Mouse (Mus musculus): ENCODE results near the gene Gm13090.

Gene Gm13090

GRCm38 (mm10) chr4:151096334-151097103, 7.1 kb downstream of the Gm13090 start:
- no peak for ATAC-seq (ENCODE audit: insufficient number of reproducible peaks, low FRiP score, low TSS enrichment)

- ATAC-seq (ENCODE audit: insufficient number of reproducible peaks, low FRiP score, low TSS enrichment) = no peak
These were observed 7.7 kb downstream of the Gm13090 start for GRCm38 (mm10) chr4:151097104-151097438.

- no peak for ATAC-seq (ENCODE audit: insufficient number of reproducible peaks, low FRiP score, low TSS enrichment)
These were observed 14.3 kb downstream of the Gm13090 start for GRCm38 (mm10) chr4:151103646-151104045.

- no peak for ATAC-seq (ENCODE audit: insufficient number of reproducible peaks, low FRiP score, low TSS enrichment)
These were observed 14.8 kb downstream of the Gm13090 start for GRCm38 (mm10) chr4:151104147-151104546.

- no peak for ATAC-seq (ENCODE audit: insufficient number of reproducible peaks, low FRiP score, low TSS enrichment)
These were observed 16.5 kb downstream of the Gm13090 start for GRCm38 (mm10) chr4:151105886-151106285.

- ATAC-seq (ENCODE audit: insufficient number of reproducible peaks, low FRiP score, low TSS enrichment) = no peak
These were observed 17.1 kb downstream of the Gm13090 start for GRCm38 (mm10) chr4:151106468-151106867.

- no peak for ATAC-seq (ENCODE audit: insufficient number of reproducible peaks, low FRiP score, low TSS enrichment)
These were observed 18.0 kb downstream of the Gm13090 start for GRCm38 (mm10) chr4:151107131-151108001.

DNA sequence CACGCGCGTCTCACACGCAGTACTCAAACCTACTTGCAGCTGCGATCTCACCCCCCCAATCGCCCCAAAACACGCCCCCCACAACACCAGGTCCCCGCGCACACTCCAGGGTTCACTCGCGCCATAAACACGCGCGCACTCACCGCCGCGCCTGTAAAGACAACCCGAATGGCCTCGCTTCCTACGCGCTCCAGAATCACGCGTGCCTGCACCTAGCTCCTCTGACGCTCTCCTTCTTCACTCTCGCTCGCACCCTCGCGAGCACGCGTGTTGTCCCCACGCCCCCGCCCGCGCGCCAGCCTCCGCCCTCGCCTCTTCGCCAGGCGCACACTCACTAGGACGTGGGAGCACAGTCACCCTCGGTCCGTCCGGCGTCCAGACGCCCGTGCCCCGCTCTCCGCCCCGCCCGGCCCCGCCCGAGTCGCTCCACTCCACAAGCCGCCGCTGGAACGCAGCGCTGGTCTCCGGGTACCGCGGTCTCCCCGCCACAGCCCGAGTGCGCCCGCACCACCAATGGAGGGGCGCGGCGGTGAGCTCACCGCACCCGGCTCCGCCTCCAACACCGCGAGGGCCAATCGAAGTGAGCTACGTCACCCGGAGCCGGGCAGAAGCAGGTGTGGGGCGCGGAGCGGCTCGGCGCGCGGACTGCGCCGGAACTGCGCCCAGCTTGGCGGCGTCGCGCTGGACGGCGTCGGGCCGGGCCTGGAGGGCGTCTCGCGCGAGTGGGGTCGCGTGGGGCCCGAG, 18.8 kb downstream of the Gm13090 start:
- peak; percentile 97 for ATAC-seq (ENCODE audit: insufficient number of reproducible peaks, low FRiP score, low TSS enrichment)

DNA sequence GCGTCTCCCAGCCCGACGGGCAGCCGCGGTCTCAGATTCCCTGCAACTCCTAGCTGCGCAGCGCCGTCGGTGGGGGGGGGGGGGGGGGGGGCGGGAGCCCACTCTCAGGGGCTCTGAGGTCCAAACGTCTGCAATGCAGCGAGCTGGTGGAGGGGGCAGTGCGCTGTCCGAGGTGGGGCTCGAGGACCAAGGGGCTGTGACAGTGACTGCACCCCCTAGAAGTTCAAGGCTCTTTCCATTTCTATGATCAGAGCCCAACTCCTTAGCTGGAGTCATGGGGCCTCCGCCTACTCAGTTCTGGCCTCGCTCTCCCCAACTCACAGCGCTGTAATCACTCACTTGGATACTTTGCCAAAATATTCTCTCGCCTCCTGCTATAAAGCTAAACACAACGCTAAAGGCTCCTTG, 19.5 kb downstream of the Gm13090 start:
- ATAC-seq (ENCODE audit: insufficient number of reproducible peaks, low FRiP score, low TSS enrichment) = no peak

- no peak for ATAC-seq (ENCODE audit: insufficient number of reproducible peaks, low FRiP score, low TSS enrichment)
These were observed 21.9 kb downstream of the Gm13090 start for GRCm38 (mm10) chr4:151111226-151111625.

- no peak for ATAC-seq (ENCODE audit: insufficient number of reproducible peaks, low FRiP score, low TSS enrichment)
These were observed 25.2 kb downstream of the Gm13090 start for GRCm38 (mm10) chr4:151114574-151114973.

- no peak for ATAC-seq (ENCODE audit: insufficient number of reproducible peaks, low FRiP score, low TSS enrichment)
These were observed 29.5 kb downstream of the Gm13090 start for GRCm38 (mm10) chr4:151118883-151119282.

GRCm38 (mm10) chr4:151127636-151128548, 38.5 kb downstream of the Gm13090 start:
- 0 out of 2 replicates have a peak, but pooled peaks have one; percentile 4 for ATAC-seq (ENCODE audit: insufficient number of reproducible peaks, low FRiP score, low TSS enrichment)

DNA sequence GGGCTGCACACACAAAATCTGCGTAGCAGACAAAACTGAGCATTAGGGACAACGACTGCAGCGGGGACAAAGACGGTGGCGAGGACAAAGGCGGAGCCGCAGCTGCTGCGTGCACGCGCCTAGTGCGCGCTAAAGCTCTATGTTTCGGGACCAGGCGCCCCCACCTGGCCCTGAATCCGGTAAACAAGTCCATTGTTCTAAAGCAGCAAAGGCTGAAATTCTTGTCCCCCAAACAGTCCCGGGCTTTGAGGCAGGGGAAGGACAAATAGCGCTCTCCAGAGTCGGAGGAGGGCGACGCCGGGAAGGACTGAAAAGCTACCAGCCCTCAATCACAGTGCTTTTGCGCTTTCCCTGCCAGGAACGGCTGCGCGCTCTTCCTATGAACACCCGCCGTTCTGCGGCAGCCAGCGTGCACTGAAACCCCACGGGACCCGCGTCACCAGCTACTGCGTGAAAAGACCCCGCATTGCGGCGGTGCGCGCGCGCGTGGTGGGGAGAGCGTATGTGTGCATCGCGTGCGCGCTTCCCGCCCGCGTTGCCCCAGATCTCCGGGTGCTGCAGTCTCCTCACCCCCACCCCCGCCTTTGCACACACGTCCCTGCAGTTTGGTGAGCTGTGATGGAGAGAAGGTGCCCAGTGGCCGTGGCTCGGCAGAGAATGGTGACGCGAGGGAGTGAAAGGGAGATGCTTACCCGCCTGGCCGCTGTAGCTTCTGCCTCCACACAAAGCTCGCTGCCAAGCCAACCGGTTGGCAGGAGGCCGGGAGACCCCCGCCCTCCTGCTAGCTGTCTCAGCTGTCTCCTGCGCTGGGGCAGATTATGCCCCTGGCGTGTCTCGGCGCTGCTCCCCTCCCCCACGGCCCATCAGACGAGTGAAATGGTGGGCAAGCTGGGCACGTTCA, 39.5 kb downstream of the Gm13090 start:
- ATAC-seq (ENCODE audit: insufficient number of reproducible peaks, low FRiP score, low TSS enrichment) = peak; percentile 66

GRCm38 (mm10) chr4:151129725-151130557, 40.6 kb downstream of the Gm13090 start:
- no peak for ATAC-seq (ENCODE audit: insufficient number of reproducible peaks, low FRiP score, low TSS enrichment)

- ATAC-seq (ENCODE audit: insufficient number of reproducible peaks, low FRiP score, low TSS enrichment) = no peak
These were observed 41.6 kb downstream of the Gm13090 start for GRCm38 (mm10) chr4:151130756-151131490.

GRCm38 (mm10) chr4:151132493-151132892, 43.1 kb downstream of the Gm13090 start:
- ATAC-seq (ENCODE audit: insufficient number of reproducible peaks, low FRiP score, low TSS enrichment) = no peak

All from cerebellum, adult (tissue).